Mouse (Mus musculus) G1E (cell line): ENCODE data around the gene Sftpd. TPM values are rescaled to one million over a fixed set of nuclear protein-coding genes. Genes with fewer than 3 reads are reported as not detected.

Experiments
- ATAC-seq: 2 replicates; pipeline ENCODE4 v1.8.0; 2016; ENCODE audit warnings: mild to moderate bottlenecking; ENCODE audit not compliant: insufficient number of reproducible peaks, poor library complexity, low FRiP score, severe bottlenecking; ENCODE audit errors: extremely low read depth
- DNase-seq: peaks from one replicate; pipeline ENCODE4 v3.0.0; 2012; ENCODE audit warnings: low spot score
- H3K27me3 ChIP-seq: 2 replicates; pipeline ENCODE4 v1.6.1; 2012; ENCODE audit warnings: mild to moderate bottlenecking, low read length, inconsistent platforms; ENCODE audit not compliant: insufficient read depth
- H3K36me3 ChIP-seq: replicated peaks from 2 replicates; pipeline ENCODE3; 2012; ENCODE audit warnings: mild to moderate bottlenecking, inconsistent platforms
- H3K4me1 ChIP-seq: 2 replicates; pipeline ENCODE4 v1.6.1; 2012; ENCODE audit warnings: low read depth, low read length, inconsistent platforms, mixed read lengths; ENCODE audit not compliant: insufficient read depth
- H3K4me3 ChIP-seq: 2 replicates; pipeline ENCODE4 v1.5.1; 2012; ENCODE audit warnings: low read depth, mild to moderate bottlenecking, inconsistent platforms, low read length, moderate library complexity, mixed read lengths
- H3K9me3 ChIP-seq: replicated peaks from 2 replicates; pipeline ENCODE4 v1.6.1; 2012; ENCODE audit warnings: inconsistent platforms
- CTCF ChIP-seq: IDR thresholded peaks from 2 replicates; pipeline ENCODE4 v1.5.1; 2012; ENCODE audit warnings: low read depth, low read length, inconsistent platforms, mixed read lengths
- GATA1 ChIP-seq: IDR thresholded peaks from 2 replicates; pipeline ENCODE4 v1.6.1; 2012; ENCODE audit warnings: borderline replicate concordance, low read length, inconsistent platforms, mixed read lengths
- GATA2 ChIP-seq: IDR thresholded peaks from 2 replicates; pipeline ENCODE4 v1.6.1; 2012; ENCODE audit warnings: low read depth, low read length, inconsistent platforms, borderline replicate concordance
- POLR2AphosphoS5 ChIP-seq: IDR thresholded peaks from 2 replicates; pipeline ENCODE4 v1.6.1; 2012; ENCODE audit warnings: low read depth, low read length, inconsistent platforms; ENCODE audit not compliant: insufficient replicate concordance
- TAL1 ChIP-seq: conservative IDR thresholded peaks from 2 replicates; pipeline ENCODE4 v1.6.1; 2012; ENCODE audit warnings: low read depth, low read length, inconsistent platforms, mixed read lengths
- polyA plus RNA-seq: library from polyadenylated mRNA; stranded (reverse); fragments of >175 nt; gene quantifications from 2 replicates; pipeline ENCODE4 v1.2.3, GENCODE M21; 2012
- total RNA-seq, 2 experiments: library from RNA; stranded (forward) in 1 of 2; stranded (reverse) in 1 of 2; fragments of 200-1000 nt in 1 of 2; fragments of >200 nt in 1 of 2; fragmentation: Nextera tagmentation in 1 of 2; gene quantifications; 2 replicates each; pipeline ENCODE4 v1.2.3; 2014 to 2017

The Sftpd gene
- total RNA-seq (2014; fragmentation: Nextera tagmentation) (not detected in 2 replicates), total RNA-seq (2017) (0.06 and 0.22 TPM in 2 replicates), polyA plus RNA-seq (not detected in 2 replicates)

- Histone ChIP-seq H3K9me3 (no peaks in the 10 kb centered on the region), H3K36me3 (no peaks in the 10 kb centered on the region), H3K4me3 (no peak within 1 kb of the TSS), H3K4me1 (no peaks in the 10 kb centered on the region), H3K27me3 (no peaks in the 10 kb centered on the region; the same call in 1 of the 2 replicates)
- DNase-seq (no peak), ATAC-seq (no peak)
- no peak for TF ChIP-seq GATA2
- TF ChIP-seq TAL1, result no peak
- no peak for TF ChIP-seq GATA1
- TF ChIP-seq CTCF, result no peak
- TF ChIP-seq POLR2AphosphoS5, result no peak
These were observed at the start of gene Sftpd for GRCm38 (mm10) chr14:41185059-41185821. Sftpd (minus strand) TSS chr14:41185149.

- ATAC-seq, result no peak
- Histone ChIP-seq H3K4me3 (no peak overlapping the region), H3K36me3 (no peaks in the 10 kb centered on the region), H3K9me3 (no peaks in the 10 kb centered on the region), H3K4me1 (no peaks in the 10 kb centered on the region), H3K27me3 (no peaks in the 10 kb centered on the region; the same call in 1 of the 2 replicates)
- DNase-seq, result no peak
- TF ChIP-seq POLR2AphosphoS5 (no peak), GATA2 (no peak), TAL1 (no peak), CTCF (no peak)
These were observed 13.2 kb upstream of the Sftpd start for GRCm38 (mm10) chr14:41198037-41198730.

- Histone ChIP-seq H3K9me3 (peaks cover 7% of the 10 kb centered on the region), H3K27me3 (no peaks in the 10 kb centered on the region; the same call in 1 of the 2 replicates), H3K36me3 (no peaks in the 10 kb centered on the region), H3K4me1 (no peaks in the 10 kb centered on the region), H3K4me3 (no peak overlapping the region)
- ATAC-seq, result no peak
- DNase-seq, result no peak
- TF ChIP-seq TAL1, result no peak
- TF ChIP-seq CTCF, result no peak
- TF ChIP-seq POLR2AphosphoS5, result no peak
- TF ChIP-seq GATA2, result no peak
- TF ChIP-seq GATA1, result no peak
These were observed 4.5 kb upstream of the Sftpd start for GRCm38 (mm10) chr14:41189496-41189895.

GRCm38 (mm10) chr14:41174802-41175201 is 10.1 kb downstream of the Sftpd start:
- no peak for TF ChIP-seq GATA1
- TF ChIP-seq GATA2, result no peak
- no peak for TF ChIP-seq POLR2AphosphoS5
- no peak for TF ChIP-seq CTCF
- no peak for TF ChIP-seq TAL1
- ATAC-seq, result no peak
- H3K27me3 ChIP-seq, result no peaks in the 10 kb centered on the region

GRCm38 (mm10) chr14:41170514-41170913 is 14.4 kb downstream of the Sftpd start:
- TF ChIP-seq GATA1 (no peak), POLR2AphosphoS5 (no peak), GATA2 (no peak), TAL1 (no peak), CTCF (no peak)
- Histone ChIP-seq H3K9me3 (no peaks in the 10 kb centered on the region), H3K27me3 (no peaks in the 10 kb centered on the region), H3K4me3 (no peak overlapping the region), H3K36me3 (no peaks in the 10 kb centered on the region), H3K4me1 (no peaks in the 10 kb centered on the region)
- no peak for DNase-seq
- no peak for ATAC-seq

More at GRCm38 (mm10) chr14:41174802-41175201, 10.1 kb downstream of the Sftpd start:
- Histone ChIP-seq H3K9me3 (no peaks in the 10 kb centered on the region), H3K36me3 (no peaks in the 10 kb centered on the region), H3K4me3 (no peak overlapping the region), H3K4me1 (no peaks in the 10 kb centered on the region)
- no peak for DNase-seq

- no peak for TF ChIP-seq CTCF
- no peak for TF ChIP-seq TAL1
- TF ChIP-seq GATA2, result no peak
- TF ChIP-seq POLR2AphosphoS5, result no peak
- TF ChIP-seq GATA1, result no peak
- no peak overlapping the region for H3K4me3 ChIP-seq
- ATAC-seq (no peak), DNase-seq (no peak)
- H3K27me3 ChIP-seq, result no peaks in the 10 kb centered on the region
- H3K36me3 ChIP-seq, result no peaks in the 10 kb centered on the region
- no peaks in the 10 kb centered on the region for H3K9me3 ChIP-seq
- H3K4me1 ChIP-seq, result no peaks in the 10 kb centered on the region
These were observed 16.4 kb downstream of the Sftpd start for GRCm38 (mm10) chr14:41168567-41168966.
